Mouse (Mus musculus) CH12.LX (cell line): ENCODE measurements around the gene Pds5b. TPM values are rescaled to one million over a fixed set of nuclear protein-coding genes. Genes with fewer than 3 reads are reported as not detected.

Experiments used
- DNase-seq: peaks from one replicate; pipeline ENCODE4 v3.0.0-alpha.2; 2013; ENCODE audit errors: extremely low read depth
- H3K27ac ChIP-seq: 2 replicates; pipeline ENCODE4 v1.5.1; 2012; ENCODE audit warnings: low read depth, mild to moderate bottlenecking, control low read depth, moderate library complexity; ENCODE audit not compliant: insufficient read depth
- H3K27me3 ChIP-seq: replicated peaks from 2 replicates; pipeline ENCODE3; 2012; ENCODE audit warnings: inconsistent platforms
- H3K36me3 ChIP-seq, 2 experiments: replicated peaks in 1 of 2; 2 replicates each; pipeline versions ENCODE3 to v1.6.1; 2012; ENCODE audit warnings: inconsistent platforms in 1 of 2, low read length in 1 of 2, mild to moderate bottlenecking in 1 of 2, mixed read lengths in 1 of 2, moderate library complexity in 1 of 2; ENCODE audit not compliant: control insufficient read depth in 1 of 2, insufficient read depth in 1 of 2
- H3K4me1 ChIP-seq, 2 experiments: 2 replicates each; pipeline ENCODE4 v1.6.1; 2012; ENCODE audit warnings: inconsistent platforms in 1 of 2, moderate library complexity in 1 of 2; ENCODE audit not compliant: insufficient read depth in 2 of 2, control insufficient read depth in 1 of 2
- H3K4me2 ChIP-seq: 2 replicates; pipeline ENCODE4 v1.6.1; 2012; ENCODE audit warnings: low read depth, mild to moderate bottlenecking, control low read depth; ENCODE audit not compliant: poor library complexity, insufficient read depth, severe bottlenecking
- H3K4me3 ChIP-seq, 3 experiments: fragments of 150-350 bp in 1 of 3; sonication (generic) in 1 of 3; replicated peaks in 1 of 3; 2 replicates each; pipeline versions ENCODE3 to v1.5.1; 2011 to 2012; ENCODE audit warnings: low read depth in 2 of 3, low read length in 2 of 3, mild to moderate bottlenecking in 2 of 3, moderate library complexity in 2 of 3, control low read depth in 1 of 3, improper control_type of control experiment in 1 of 3, inconsistent platforms in 1 of 3, mixed read lengths in 1 of 3; ENCODE audit not compliant: poor library complexity in 1 of 3
- H3K79me2 ChIP-seq: replicated peaks from 2 replicates; pipeline ENCODE4 v1.6.1; 2012; ENCODE audit warnings: mild to moderate bottlenecking, moderate library complexity; ENCODE audit not compliant: control insufficient read depth, poor library complexity, insufficient read depth, severe bottlenecking; ENCODE audit errors: extremely low read depth
- H3K9ac ChIP-seq: 2 replicates; pipeline ENCODE4 v1.6.1; 2012; ENCODE audit warnings: low read depth, mild to moderate bottlenecking, control low read depth, moderate library complexity; ENCODE audit not compliant: insufficient read depth
- H3K9me3 ChIP-seq: replicated peaks from 2 replicates; pipeline ENCODE3; 2012; ENCODE audit warnings: low read length, inconsistent platforms, mixed read lengths
- BHLHE40 ChIP-seq: IDR thresholded peaks from 2 replicates; pipeline ENCODE4 v1.6.1; 2011; ENCODE audit warnings: mild to moderate bottlenecking, low read depth, low read length, improper control_type of control experiment
- CTCF ChIP-seq, 2 experiments: IDR thresholded peaks in 1 of 2; conservative IDR thresholded peaks in 1 of 2; 2 replicates each; pipeline ENCODE4 v1.5.1; 2011 to 2012; ENCODE audit warnings: low read depth in 2 of 2, low read length in 2 of 2, improper control_type of control experiment in 1 of 2, inconsistent platforms in 1 of 2, mild to moderate bottlenecking in 1 of 2, moderate library complexity in 1 of 2
- ETS1 ChIP-seq: conservative IDR thresholded peaks from 2 replicates; pipeline ENCODE4 v1.6.1; 2012; ENCODE audit warnings: low read depth, mild to moderate bottlenecking, inconsistent platforms, low read length, improper control_type of control experiment, moderate library complexity
- HCFC1 ChIP-seq: IDR thresholded peaks from 2 replicates; pipeline ENCODE4 v1.6.1; 2012; ENCODE audit warnings: low read depth, mild to moderate bottlenecking, inconsistent platforms, low read length, improper control_type of control experiment
- JUN ChIP-seq: IDR thresholded peaks from 2 replicates; pipeline ENCODE4 v1.6.1; 2011; ENCODE audit warnings: low read depth, mild to moderate bottlenecking, low read length, improper control_type of control experiment, moderate library complexity; ENCODE audit not compliant: insufficient read depth
- KAT2A ChIP-seq: IDR thresholded peaks from 2 replicates; pipeline ENCODE4 v1.6.1; 2012; ENCODE audit warnings: low read length, improper control_type of control experiment, inconsistent platforms; ENCODE audit not compliant: insufficient replicate concordance
- MAFK ChIP-seq: IDR thresholded peaks from 2 replicates; pipeline ENCODE4 v1.6.1; 2011; ENCODE audit warnings: low read length, improper control_type of control experiment; ENCODE audit not compliant: insufficient replicate concordance
- MXI1 ChIP-seq: IDR thresholded peaks from 2 replicates; pipeline ENCODE4 v1.6.1; 2011; ENCODE audit warnings: mild to moderate bottlenecking, low read depth, low read length, improper control_type of control experiment
- MYC ChIP-seq: IDR thresholded peaks from 2 replicates; pipeline ENCODE4 v1.6.1; 2011; ENCODE audit warnings: low read depth, mild to moderate bottlenecking, improper control_type of control experiment, low read length
- NELFE ChIP-seq: IDR thresholded peaks from 2 replicates; pipeline ENCODE4 v1.6.1; 2011; ENCODE audit warnings: low read depth, low read length, improper control_type of control experiment
- PAX5 ChIP-seq: IDR thresholded peaks from 2 replicates; pipeline ENCODE4 v1.6.1; 2012; ENCODE audit warnings: low read length, inconsistent platforms, mixed read lengths
- SMC3 ChIP-seq: IDR thresholded peaks from 2 replicates; pipeline ENCODE4 v1.6.1; 2011; ENCODE audit warnings: low read depth, low read length, improper control_type of control experiment
- TBP ChIP-seq: conservative IDR thresholded peaks from 2 replicates; pipeline ENCODE4 v1.6.1; 2011; ENCODE audit warnings: low read depth, low read length, improper control_type of control experiment
- USF1 ChIP-seq: IDR thresholded peaks from 2 replicates; pipeline ENCODE4 v1.6.1; 2014; ENCODE audit warnings: low read depth, mild to moderate bottlenecking, inconsistent platforms, low read length, improper control_type of control experiment
- USF2 ChIP-seq: conservative IDR thresholded peaks from 2 replicates; pipeline ENCODE4 v1.6.1; 2011; ENCODE audit warnings: low read depth, low read length, improper control_type of control experiment
- ZKSCAN1 ChIP-seq: IDR thresholded peaks from 2 replicates; pipeline ENCODE4 v1.6.1; 2012; ENCODE audit warnings: low read depth, inconsistent platforms, low read length, improper control_type of control experiment, borderline replicate concordance
- ZMIZ1 ChIP-seq: IDR thresholded peaks from 2 replicates; pipeline ENCODE4 v1.6.1; 2012; ENCODE audit warnings: low read depth, mild to moderate bottlenecking, inconsistent platforms, low read length, improper control_type of control experiment
- dilution Hi-C: fragments of 300-500 bp; cut with MboI; formaldehyde crosslinking; loops from 2 replicates; pipeline ENCODE4 v1.14.3; 2020; ENCODE audit warnings: low sequenced_read_pairs; ENCODE audit not compliant: extremely low pct_unique_long_range_greater_than_20kb, extremely low pct_ligation_motif_present
- in situ Hi-C: fragments of 300-500 bp; cut with MboI; formaldehyde crosslinking; loops from 3 replicates; pipeline ENCODE4 v1.14.3; 2019; ENCODE audit warnings: low sequenced_read_pairs, low pct_ligation_motif_present, low pct_unique_long_range_greater_than_20kb, mixed read lengths
- polyA plus RNA-seq: library from polyadenylated mRNA; unstranded; fragments of >175 nt; gene quantifications from 2 replicates; pipeline ENCODE4 v1.2.1, GENCODE M21; 2012; ENCODE audit warnings: low read depth; ENCODE audit not compliant: insufficient read length
- total RNA-seq, 2 experiments: library from RNA; depleted of rRNA; stranded (reverse); fragments of 300-350 nt in 1 of 2; fragments of >200 nt in 1 of 2; gene quantifications; 2 replicates each; pipeline ENCODE4 v1.2.3; 2012 to 2014

Pds5b gene
- total and polyA plus RNA-seq, 3 experiments, result 14.3 to 31.1 (median 27.4) TPM

DNA sequence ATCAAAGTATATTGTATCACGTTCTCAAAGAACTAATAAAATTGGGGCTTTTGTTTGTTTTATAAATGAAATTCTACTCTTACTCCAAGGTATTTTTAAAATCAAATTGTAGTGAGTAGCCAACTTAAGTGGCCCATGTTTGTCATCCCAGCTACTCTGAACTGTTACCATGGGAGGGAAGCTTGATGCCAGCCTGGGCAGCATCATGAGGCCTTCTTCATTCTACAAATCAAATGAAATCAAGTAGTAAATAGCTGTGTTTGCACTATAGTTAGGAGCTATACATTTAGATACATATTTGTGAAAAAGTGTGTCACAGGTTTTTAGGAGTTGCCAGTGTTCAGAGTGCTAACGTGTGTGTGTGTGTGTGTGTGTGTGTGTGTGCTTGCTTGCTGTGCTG is 126.5 kb downstream of the Pds5b start:
- no peaks in the 10 kb centered on the region for H3K27me3 ChIP-seq
- H3K9me3 ChIP-seq, result no peaks in the 10 kb centered on the region
- H3K9ac ChIP-seq, result no peak overlapping the region
- dilution Hi-C loops (no loop called here), in situ Hi-C loops (no loop called here)
- TF ChIP-seq BHLHE40, result no peak
- no peak for TF ChIP-seq JUN
- no peak overlapping the region for H3K27ac ChIP-seq
- H3K79me2 ChIP-seq, result no peaks in the 10 kb centered on the region
- H3K4me1 ChIP-seq, result no peaks in the 10 kb centered on the region
- no peak overlapping the region for H3K4me3 ChIP-seq
- H3K4me2 ChIP-seq, result no peak overlapping the region
- peaks cover 23 to 59% of the 10 kb centered on the region in 2 experiments for H3K36me3 ChIP-seq
- DNase-seq, result no peak

DNA sequence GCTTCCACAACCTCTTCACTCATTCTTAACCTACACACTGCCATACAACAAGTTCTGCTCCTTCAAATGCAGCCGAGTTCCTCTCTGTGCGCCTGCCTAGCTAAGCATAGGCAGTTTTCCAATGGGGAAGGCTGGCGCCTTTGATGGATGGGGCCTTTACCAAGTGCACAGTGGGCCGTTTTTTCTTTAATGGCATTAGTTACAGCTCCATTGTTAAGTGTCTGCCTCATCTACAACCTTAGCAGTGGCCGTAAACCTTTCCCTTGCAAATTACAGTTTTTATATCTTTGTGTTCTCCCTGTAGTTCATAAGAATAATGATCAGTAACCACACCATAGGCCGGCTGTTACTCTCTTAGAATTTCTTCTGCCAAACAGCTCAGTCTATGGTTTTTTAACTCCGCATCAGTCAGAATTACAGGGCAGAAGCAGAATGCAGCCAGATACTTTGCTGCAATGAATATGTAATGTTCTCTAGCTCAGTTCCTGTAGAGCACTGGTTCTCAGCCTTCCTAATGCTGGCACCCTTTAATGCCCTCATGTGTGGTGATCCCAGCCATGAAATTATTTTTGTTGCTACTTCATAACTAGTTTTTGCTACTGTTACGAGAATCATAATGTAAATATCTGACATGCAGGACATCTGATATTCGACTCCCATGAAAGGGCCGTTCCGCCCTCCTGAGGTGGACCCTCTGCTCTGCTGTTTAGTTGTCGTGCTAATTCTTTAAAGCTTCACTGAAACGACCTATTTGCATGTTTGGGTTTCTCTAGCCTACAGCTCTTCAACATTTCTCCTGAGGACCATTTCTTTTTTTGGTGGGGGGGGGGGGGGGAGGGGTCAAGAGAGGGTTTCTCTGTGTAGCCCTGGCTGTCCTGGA is 140.8 kb downstream of the Pds5b start:
- TF ChIP-seq KAT2A, result no peak
- TF ChIP-seq ETS1, result no peak
- Histone ChIP-seq H3K4me3 (no peak overlapping the region), H3K79me2 (no peaks in the 10 kb centered on the region), H3K27ac (no peak overlapping the region), H3K4me2 (no peak overlapping the region), H3K27me3 (no peaks in the 10 kb centered on the region), H3K36me3 (peaks cover 0 to 6% of the 10 kb centered on the region in 2 experiments), H3K9me3 (no peaks in the 10 kb centered on the region), H3K4me1 (no peaks in the 10 kb centered on the region), H3K9ac (no peak overlapping the region)
- DNase-seq, result no peak
- dilution Hi-C loops, result no loop called here
- in situ Hi-C loops, result no loop called here

DNA sequence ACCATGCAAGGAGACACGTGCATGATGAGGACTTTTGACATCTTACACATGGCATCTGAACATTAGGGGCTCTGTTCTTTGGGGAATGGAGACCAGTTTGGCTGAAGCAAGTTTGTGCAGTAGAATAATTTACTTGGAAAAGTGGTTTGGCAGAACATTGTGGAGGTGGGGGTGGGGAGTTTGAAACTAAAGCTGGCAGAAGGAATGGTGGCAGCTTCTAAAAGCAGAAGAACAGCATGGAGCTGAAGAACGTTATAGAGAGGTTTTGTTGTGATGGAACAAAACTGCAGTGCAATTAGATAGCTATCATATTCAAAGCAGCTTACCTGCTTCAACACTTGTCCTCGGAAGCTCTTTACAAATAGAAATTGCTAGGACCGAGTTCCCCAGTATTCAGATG is 141.9 kb downstream of the Pds5b start:
- Histone ChIP-seq H3K27me3 (no peaks in the 10 kb centered on the region), H3K36me3 (peaks cover 0 to 4% of the 10 kb centered on the region in 2 experiments), H3K9me3 (no peaks in the 10 kb centered on the region), H3K9ac (no peak overlapping the region), H3K4me2 (no peak overlapping the region), H3K27ac (no peak overlapping the region), H3K4me1 (no peaks in the 10 kb centered on the region), H3K4me3 (no peak overlapping the region), H3K79me2 (no peaks in the 10 kb centered on the region)
- in situ Hi-C loops, result no loop called here
- no peak for TF ChIP-seq MYC
- no peak for TF ChIP-seq HCFC1
- no peak for TF ChIP-seq PAX5
- no peak for TF ChIP-seq SMC3
- TF ChIP-seq MAFK, result no peak
- no peak for TF ChIP-seq TBP
- TF ChIP-seq ZMIZ1, result no peak
- TF ChIP-seq NELFE, result no peak
- TF ChIP-seq USF2, result no peak
- TF ChIP-seq BHLHE40, result no peak
- no peak for TF ChIP-seq USF1
- no peak for TF ChIP-seq MXI1
- no peak for TF ChIP-seq CTCF (conservative IDR thresholded peaks at IDR 0.05 in 1 of 2, IDR thresholded peaks at IDR 0.05 in 1 of 2; ENCODE audit: low read depth in 2 of 2, low read length in 2 of 2)
- TF ChIP-seq ZKSCAN1, result no peak
- no peak for TF ChIP-seq JUN
- dilution Hi-C loops, result no loop called here
- no peak for DNase-seq
